In the genomic region with DNA sequence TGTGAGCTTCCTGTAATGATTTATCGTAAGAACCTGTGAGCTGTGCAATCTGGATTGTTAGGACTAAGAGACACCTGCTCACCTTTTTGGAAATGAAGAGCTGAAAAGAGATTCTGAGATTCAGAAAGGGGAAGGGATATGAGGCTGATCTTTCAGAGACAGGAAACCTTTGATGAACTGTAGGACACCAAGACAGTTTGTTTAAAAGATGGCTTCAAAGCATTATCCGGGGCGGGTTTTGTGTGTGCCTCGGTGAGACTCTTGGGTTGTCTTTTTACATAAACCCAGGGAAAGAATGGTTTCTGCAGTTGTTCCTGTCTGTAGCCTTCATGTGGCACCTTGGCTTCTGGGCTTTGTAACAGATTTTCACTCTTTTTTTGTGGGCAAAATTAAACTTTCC, we compare ENCODE assay signal across 26 mouse cellular contexts. TPM values are rescaled to one million over a fixed set of nuclear protein-coding genes. Genes with fewer than 3 reads are reported as not detected.
"Had no signal": no experiment of that assay in that cellular context is flagged by ENCODE, and none has a peak within 500 bp of the region (broad histone marks: within the 10 kb centered on the region; RNA-seq: fewer than 3 reads in every experiment).

No protein-coding gene starts in this region.

- H3K4me1 ChIP-seq: liver, embryonic 12.5 days had no signal

- H3K36me3 ChIP-seq: heart, embryonic 10.5 days; heart, embryonic 13.5 days; heart, embryonic 15.5 days; hindbrain, embryonic 13.5 days; hindbrain, embryonic 15.5 days; intestine, embryonic 15.5 days; limb, embryonic 13.5 days; limb, embryonic 15.5 days; liver, embryonic 12.5 days had no signal

- H3K9me3 ChIP-seq: heart, embryonic 10.5 days; heart, embryonic 13.5 days; heart, embryonic 15.5 days; hindbrain, embryonic 13.5 days; hindbrain, embryonic 15.5 days; intestine, embryonic 15.5 days; limb, embryonic 13.5 days; limb, embryonic 15.5 days; liver, embryonic 12.5 days had no signal

- ATAC-seq: hindbrain, postnatal 0 days; intestine, embryonic 15.5 days; intestine, postnatal 0 days; liver, embryonic 12.5 days had no signal

- H3K27me3 ChIP-seq: heart, embryonic 15.5 days; hindbrain, embryonic 13.5 days; hindbrain, embryonic 15.5 days; intestine, embryonic 15.5 days; limb, embryonic 13.5 days; limb, embryonic 15.5 days; liver, embryonic 12.5 days had no signal

- H3K4me2 ChIP-seq: heart, embryonic 13.5 days; heart, embryonic 15.5 days; hindbrain, embryonic 13.5 days; hindbrain, embryonic 15.5 days; intestine, embryonic 15.5 days; limb, embryonic 13.5 days; limb, embryonic 15.5 days; liver, embryonic 12.5 days had no signal

- H3K27ac ChIP-seq: heart, embryonic 10.5 days; heart, embryonic 13.5 days; heart, embryonic 15.5 days; hindbrain, embryonic 13.5 days; hindbrain, embryonic 15.5 days; hindbrain, postnatal 0 days; intestine, embryonic 15.5 days; layer of hippocampus, adult 2 months; limb, embryonic 13.5 days; limb, embryonic 15.5 days; liver, embryonic 12.5 days had no signal

- H3K4me3 ChIP-seq: heart, embryonic 10.5 days; heart, embryonic 13.5 days; heart, embryonic 15.5 days; hindbrain, embryonic 13.5 days; hindbrain, embryonic 15.5 days; intestine, embryonic 15.5 days; layer of hippocampus, adult 2 months; limb, embryonic 13.5 days; limb, embryonic 15.5 days; liver, embryonic 12.5 days had no signal

- H3K9ac ChIP-seq: heart, embryonic 13.5 days; heart, embryonic 15.5 days; hindbrain, embryonic 13.5 days; hindbrain, embryonic 15.5 days; intestine, embryonic 15.5 days; limb, embryonic 13.5 days; limb, embryonic 15.5 days; liver, embryonic 12.5 days had no signal

- DNase-seq: gastrocnemius, postnatal 14 days; gastrocnemius, postnatal 36 days; heart, adult 18-20 months; heart, postnatal 14 days; heart, postnatal 36 days; kidney, adult 18-20 months; kidney, adult 8-10 months; kidney, postnatal 10 days; kidney, postnatal 25 days; kidney, postnatal 4 days; layer of hippocampus, postnatal 36 days; left cerebral cortex, postnatal 4 days had no signal

RNA-seq across cellular contexts. Expression of gene Erich3, which starts 30.2 kb away (rescaled TPM):
- polyA plus RNA-seq: kidney, embryonic 14.5 days; liver, adult 2 months; liver, embryonic 12.5 days had no signal
